Mouse (Mus musculus) heart, adult 18-20 months (tissue): ENCODE data around the gene Vgll4. TPM values are rescaled to one million over a fixed set of nuclear protein-coding genes. Genes with fewer than 3 reads are reported as not detected.

ENCODE experiments used
- DNase-seq, 2 experiments: peaks; one replicate each; pipeline ENCODE4 v3.0.0; 2021 to 2022; ENCODE audit warnings: mixed read lengths in 1 of 2
- total RNA-seq, 2 experiments: library from RNA; stranded (reverse); gene quantifications; 2 replicates each; pipeline ENCODE4 v1.2.3; 2021

Gene Vgll4
- total RNA-seq, 2 experiments from 2014 or later, result 20.4 to 22.9 TPM

GRCm38 (mm10) chr6:114871010-114871660 lies 98.7 kb downstream of the Vgll4 start:
- DNase-seq, result no peak

GRCm38 (mm10) chr6:114869501-114870076 lies 100.2 kb downstream of the Vgll4 start:
- DNase-seq, result no peak

GRCm38 (mm10) chr6:114868656-114869055 lies 101.1 kb downstream of the Vgll4 start:
- DNase-seq, result no peak

- DNase-seq, result peak in 1 of 2 experiments; percentile 66
Measured at GRCm38 (mm10) chr6:114866619-114867018, 103.2 kb downstream of the Vgll4 start.

- DNase-seq, result no peak
Measured at GRCm38 (mm10) chr6:114866078-114866477, 103.7 kb downstream of the Vgll4 start.

- DNase-seq, result no peak
Measured at GRCm38 (mm10) chr6:114864421-114864820, 105.4 kb downstream of the Vgll4 start.

- no peak for DNase-seq
Measured at GRCm38 (mm10) chr6:114863501-114863900, 106.3 kb downstream of the Vgll4 start.

- DNase-seq, result no peak
Measured at GRCm38 (mm10) chr6:114862046-114862445, 107.7 kb downstream of the Vgll4 start.

- no peak for DNase-seq
Measured at GRCm38 (mm10) chr6:114861591-114861990, 108.2 kb downstream of the Vgll4 start.

GRCm38 (mm10) chr6:114860677-114861568 lies 108.9 kb downstream of the Vgll4 start:
- peak; percentile 67 to 83 for DNase-seq

- DNase-seq, result no peak
Measured at GRCm38 (mm10) chr6:114858722-114859053, 111.1 kb downstream of the Vgll4 start.

GRCm38 (mm10) chr6:114857996-114858721 lies 111.6 kb downstream of the Vgll4 start:
- DNase-seq, result no peak

GRCm38 (mm10) chr6:114856501-114856900 lies 113.3 kb downstream of the Vgll4 start:
- no peak for DNase-seq

GRCm38 (mm10) chr6:114855644-114856043 lies 114.2 kb downstream of the Vgll4 start:
- DNase-seq, result no peak

- no peak for DNase-seq
Measured at GRCm38 (mm10) chr6:114854368-114854767, 115.4 kb downstream of the Vgll4 start.

- DNase-seq, result no peak
Measured at GRCm38 (mm10) chr6:114852739-114853138, 117.1 kb downstream of the Vgll4 start.

- DNase-seq, result no peak
Measured at GRCm38 (mm10) chr6:114851688-114852087, 118.1 kb downstream of the Vgll4 start.

GRCm38 (mm10) chr6:114849787-114850186 lies 120.0 kb downstream of the Vgll4 start:
- no peak for DNase-seq

- no peak for DNase-seq
Measured at GRCm38 (mm10) chr6:114848761-114849160, 121.0 kb downstream of the Vgll4 start.

- DNase-seq, result no peak
Measured at GRCm38 (mm10) chr6:114847582-114848174, 122.1 kb downstream of the Vgll4 start.

GRCm38 (mm10) chr6:114846153-114846772 lies 123.5 kb downstream of the Vgll4 start:
- no peak for DNase-seq

- DNase-seq, result no peak
Measured at GRCm38 (mm10) chr6:114842863-114843262, 126.9 kb downstream of the Vgll4 start.
